Mouse (Mus musculus): ENCODE measurements around the gene Mdga2. TPM values are rescaled to one million over a fixed set of nuclear protein-coding genes. Genes with fewer than 3 reads are reported as not detected.

Gene Mdga2
- polyA plus RNA-seq, 1 experiment: not detected

DNA sequence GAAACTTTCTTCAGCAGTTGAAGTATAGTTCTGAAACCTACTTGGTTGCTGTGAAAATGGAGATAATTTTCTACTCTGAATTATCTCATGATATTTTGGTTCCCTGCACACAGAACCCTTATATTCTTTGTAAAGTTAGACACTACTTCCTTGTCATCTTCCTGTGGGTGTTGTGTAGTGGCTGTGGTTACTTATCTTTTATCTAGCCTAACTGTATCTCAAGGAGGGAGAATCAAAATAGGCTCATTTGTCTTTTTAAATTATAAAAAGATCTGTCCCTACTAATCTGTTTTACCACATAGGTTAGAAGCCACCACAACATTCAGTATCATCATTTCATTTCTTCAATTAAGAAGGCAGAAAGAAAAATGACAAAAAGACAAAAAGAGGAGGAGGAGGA is 127.9 kb downstream of the Mdga2 start:
- no peak overlapping the region for H3K4me3 ChIP-seq (ENCODE audit: insufficient read depth, poor library complexity, severe bottlenecking)

GRCm38 (mm10) chr12:67090420-67090965 is 131.9 kb downstream of the Mdga2 start:
- Histone ChIP-seq H3K79me3 (ENCODE audit: low read depth) (no peaks in the 10 kb centered on the region), H3K27me3 (ENCODE audit: control insufficient read depth, insufficient read depth, insufficient read length) (no peaks in the 10 kb centered on the region), H3K79me2 (ENCODE audit: control insufficient read depth, insufficient read depth) (no peaks in the 10 kb centered on the region), H3ac (ENCODE audit: control insufficient read depth, insufficient read length, low read depth) (no peak overlapping the region), H3K36me3 (ENCODE audit: control insufficient read depth, insufficient read depth) (no peaks in the 10 kb centered on the region), H3K4me3 (ENCODE audit: insufficient read depth, poor library complexity, severe bottlenecking) (no peak overlapping the region)
- TF ChIP-seq USF1 (IDR thresholded peaks at IDR 0.05; ENCODE audit: low read depth): no peak
- no peak for TF ChIP-seq MAX (IDR thresholded peaks at IDR 0.05)
- TF ChIP-seq MYOD1 (IDR thresholded peaks at IDR 0.05; ENCODE audit: control insufficient read depth, insufficient read length, low read depth): no peak
- TF ChIP-seq CEBPB (IDR thresholded peaks at IDR 0.05; ENCODE audit: low read depth): no peak
- TF ChIP-seq MYOG (IDR thresholded peaks at IDR 0.05; ENCODE audit: control insufficient read depth, extremely low read depth, insufficient read length): no peak
- no peak for TF ChIP-seq FOSL1 (IDR thresholded peaks at IDR 0.05; ENCODE audit: insufficient read depth, low read length, poor library complexity, severe bottlenecking)

More for the DNA sequence above, 127.9 kb downstream of the Mdga2 start:
- no peaks in the 10 kb centered on the region for H3K79me3 ChIP-seq (ENCODE audit: low read depth)
- TF ChIP-seq CTCF (IDR thresholded peaks at IDR 0.05; ENCODE audit: control insufficient read depth, insufficient read depth, insufficient read length): no peak
- no peak for TF ChIP-seq MAX (IDR thresholded peaks at IDR 0.05)
- no peak for TF ChIP-seq CEBPB (IDR thresholded peaks at IDR 0.05; ENCODE audit: low read depth)
- no peak for TF ChIP-seq MYOD1 (IDR thresholded peaks at IDR 0.05; ENCODE audit: control insufficient read depth, insufficient read length, low read depth)
- no peaks in the 10 kb centered on the region for H3K36me3 ChIP-seq (ENCODE audit: control insufficient read depth, insufficient read depth)
- H3ac ChIP-seq (ENCODE audit: control insufficient read depth, insufficient read length, low read depth): no peak overlapping the region
- H3K27me3 ChIP-seq (ENCODE audit: control insufficient read depth, insufficient read depth, insufficient read length): no peaks in the 10 kb centered on the region
- H3K79me2 ChIP-seq (ENCODE audit: control insufficient read depth, insufficient read depth): no peaks in the 10 kb centered on the region

- H3ac ChIP-seq (ENCODE audit: control insufficient read depth, insufficient read length, low read depth): no peak overlapping the region
- TF ChIP-seq USF1 (IDR thresholded peaks at IDR 0.05; ENCODE audit: low read depth) (no peak), CEBPB (IDR thresholded peaks at IDR 0.05; ENCODE audit: low read depth) (no peak), CTCF (IDR thresholded peaks at IDR 0.05; ENCODE audit: control insufficient read depth, insufficient read depth, insufficient read length) (no peak), MYOD1 (IDR thresholded peaks at IDR 0.05; ENCODE audit: control insufficient read depth, insufficient read length, low read depth) (no peak), MYOG (IDR thresholded peaks at IDR 0.05; ENCODE audit: control insufficient read depth, extremely low read depth, insufficient read length) (no peak), FOSL1 (IDR thresholded peaks at IDR 0.05; ENCODE audit: insufficient read depth, low read length, poor library complexity, severe bottlenecking) (no peak), MAX (IDR thresholded peaks at IDR 0.05) (no peak)
- H3K79me3 ChIP-seq (ENCODE audit: low read depth): no peaks in the 10 kb centered on the region
- H3K27me3 ChIP-seq (ENCODE audit: control insufficient read depth, insufficient read depth, insufficient read length): no peaks in the 10 kb centered on the region
- no peaks in the 10 kb centered on the region for H3K79me2 ChIP-seq (ENCODE audit: control insufficient read depth, insufficient read depth)
- no peaks in the 10 kb centered on the region for H3K36me3 ChIP-seq (ENCODE audit: control insufficient read depth, insufficient read depth)
- no peak overlapping the region for H3K4me3 ChIP-seq (ENCODE audit: insufficient read depth, poor library complexity, severe bottlenecking)
Measured at GRCm38 (mm10) chr12:67059136-67060014, 163.0 kb downstream of the Mdga2 start.

GRCm38 (mm10) chr12:67056621-67057020 is 165.7 kb downstream of the Mdga2 start:
- no peaks in the 10 kb centered on the region for H3K36me3 ChIP-seq (ENCODE audit: control insufficient read depth, insufficient read depth)

DNA sequence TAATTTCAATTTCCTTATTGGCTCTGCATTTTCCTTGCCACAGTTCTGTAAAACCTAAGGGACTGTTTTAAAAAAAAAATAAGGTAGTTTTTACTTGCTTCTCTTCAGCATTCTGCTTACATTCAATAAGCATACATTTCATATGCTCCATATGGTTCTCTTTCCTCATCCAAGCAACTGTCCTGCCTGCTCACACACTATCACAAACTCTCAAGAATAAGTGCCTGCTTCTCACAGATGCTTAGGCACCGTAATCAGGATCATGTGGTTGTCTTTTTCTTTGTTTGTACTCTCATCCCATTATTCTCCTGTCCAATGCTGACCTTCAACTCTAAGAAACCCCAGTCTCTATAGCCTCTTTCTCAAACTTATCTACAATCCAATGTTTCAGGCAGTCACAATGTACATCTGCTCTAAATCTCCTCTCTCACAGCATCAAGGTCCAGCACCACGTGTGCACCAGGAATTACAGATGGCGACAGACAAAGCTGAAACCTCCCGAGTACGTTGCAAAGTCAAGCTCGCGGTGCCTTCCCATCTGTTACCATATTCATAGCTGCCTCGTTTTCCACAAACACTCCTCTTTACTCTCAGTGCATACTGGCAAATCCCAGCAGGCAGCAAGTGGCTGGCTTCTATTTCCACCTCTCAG is 177.1 kb downstream of the Mdga2 start:
- H3K4me3 ChIP-seq (ENCODE audit: insufficient read depth, poor library complexity, severe bottlenecking): no peak overlapping the region
- no peaks in the 10 kb centered on the region for H3K79me3 ChIP-seq (ENCODE audit: low read depth)
- no peaks in the 10 kb centered on the region for H3K36me3 ChIP-seq (ENCODE audit: control insufficient read depth, insufficient read depth)
- H3K79me2 ChIP-seq (ENCODE audit: control insufficient read depth, insufficient read depth): no peaks in the 10 kb centered on the region
- H3K27me3 ChIP-seq (ENCODE audit: control insufficient read depth, insufficient read depth, insufficient read length): no peaks in the 10 kb centered on the region
- TF ChIP-seq CTCF (IDR thresholded peaks at IDR 0.05; ENCODE audit: control insufficient read depth, insufficient read depth, insufficient read length): no peak
- no peak for TF ChIP-seq CEBPB (IDR thresholded peaks at IDR 0.05; ENCODE audit: low read depth)
- H3ac ChIP-seq (ENCODE audit: control insufficient read depth, insufficient read length, low read depth): no peak overlapping the region

More at GRCm38 (mm10) chr12:67056621-67057020, 165.7 kb downstream of the Mdga2 start:
- no peaks in the 10 kb centered on the region for H3K79me2 ChIP-seq (ENCODE audit: control insufficient read depth, insufficient read depth)
- no peak overlapping the region for H3K4me3 ChIP-seq (ENCODE audit: insufficient read depth, poor library complexity, severe bottlenecking)
- H3K27me3 ChIP-seq (ENCODE audit: control insufficient read depth, insufficient read depth, insufficient read length): no peaks in the 10 kb centered on the region
- no peaks in the 10 kb centered on the region for H3K79me3 ChIP-seq (ENCODE audit: low read depth)
- no peak overlapping the region for H3ac ChIP-seq (ENCODE audit: control insufficient read depth, insufficient read length, low read depth)
- TF ChIP-seq MAX (IDR thresholded peaks at IDR 0.05) (no peak), CEBPB (IDR thresholded peaks at IDR 0.05; ENCODE audit: low read depth) (no peak), CTCF (IDR thresholded peaks at IDR 0.05; ENCODE audit: control insufficient read depth, insufficient read depth, insufficient read length) (no peak), USF1 (IDR thresholded peaks at IDR 0.05; ENCODE audit: low read depth) (no peak), FOSL1 (IDR thresholded peaks at IDR 0.05; ENCODE audit: insufficient read depth, low read length, poor library complexity, severe bottlenecking) (no peak)
